Mouse (Mus musculus) midbrain, embryonic 16.5 days (tissue): Measurements from ENCODE around the gene Snx3. TPM values are rescaled to one million over a fixed set of nuclear protein-coding genes. Genes with fewer than 3 reads are reported as not detected.
A peak's percentile ranks its signal among the peaks of the same experiment; 100 is the strongest.

Experiments
- ATAC-seq: fragments of 200-750 bp; cut with Nextera tagmentation; 2 replicates; pipeline ENCODE4 v1.8.0; 2017; ENCODE audit warnings: moderate TSS enrichment
- H3K27ac ChIP-seq: fragments of 300-500 bp; sonication (generic); 2 replicates; pipeline ENCODE4 v1.5.1; 2014; ENCODE audit warnings: mild to moderate bottlenecking, low read length, mixed read lengths
- H3K27me3 ChIP-seq: fragments of 300-500 bp; sonication (generic); 2 replicates; pipeline ENCODE4 v1.6.1; 2014; ENCODE audit warnings: low read depth, low read length, mixed read lengths; ENCODE audit not compliant: control insufficient read depth, insufficient read depth
- H3K36me3 ChIP-seq: fragments of 300-500 bp; sonication (generic); 2 replicates; pipeline ENCODE4 v1.6.1; 2014; ENCODE audit warnings: mild to moderate bottlenecking, low read length, moderate library complexity, mixed read lengths; ENCODE audit not compliant: control insufficient read depth, insufficient read depth
- H3K4me1 ChIP-seq: fragments of 300-500 bp; sonication (generic); 2 replicates; pipeline ENCODE4 v1.6.1; 2014; ENCODE audit warnings: mild to moderate bottlenecking, low read length, mixed read lengths; ENCODE audit not compliant: control insufficient read depth, insufficient read depth
- H3K4me2 ChIP-seq: fragments of 300-500 bp; sonication (generic); 2 replicates; pipeline ENCODE4 v1.6.1; 2014; ENCODE audit warnings: mild to moderate bottlenecking, low read length, mixed read lengths
- H3K4me3 ChIP-seq: fragments of 300-500 bp; sonication (generic); 2 replicates; pipeline ENCODE4 v1.5.1; 2014; ENCODE audit warnings: low read depth, mild to moderate bottlenecking, low read length, moderate library complexity, mixed read lengths
- H3K9ac ChIP-seq: fragments of 300-500 bp; sonication (generic); 2 replicates; pipeline ENCODE4 v1.6.1; 2014; ENCODE audit warnings: low read depth, low read length, mixed read lengths
- H3K9me3 ChIP-seq: fragments of 300-500 bp; sonication (generic); replicated peaks from 2 replicates; pipeline ENCODE4 v1.6.1; 2014; ENCODE audit warnings: mild to moderate bottlenecking, low read length, mixed read lengths; ENCODE audit not compliant: control insufficient read depth, poor library complexity, severe bottlenecking
- WGBS: fragments of 180-500 bp; shearing (Covaris S2); extraction: QIAGEN DNeasy Blood & Tissue Kit; methylation state at CpG from one replicate; pipeline ENCODE4 v1.1.7; 2014; 5-methylcytosine and 5-hydroxymethylcytosine counted together
- polyA plus RNA-seq: library from polyadenylated mRNA; unstranded; fragments of >200 nt; fragmentation: Nextera tagmentation; extraction: Ambion mirVana; gene quantifications from 2 replicates; pipeline ENCODE4 v1.2.1, GENCODE M21; 2015

The Snx3 gene
- 295 and 334 TPM in 2 replicates for polyA plus RNA-seq

DNA sequence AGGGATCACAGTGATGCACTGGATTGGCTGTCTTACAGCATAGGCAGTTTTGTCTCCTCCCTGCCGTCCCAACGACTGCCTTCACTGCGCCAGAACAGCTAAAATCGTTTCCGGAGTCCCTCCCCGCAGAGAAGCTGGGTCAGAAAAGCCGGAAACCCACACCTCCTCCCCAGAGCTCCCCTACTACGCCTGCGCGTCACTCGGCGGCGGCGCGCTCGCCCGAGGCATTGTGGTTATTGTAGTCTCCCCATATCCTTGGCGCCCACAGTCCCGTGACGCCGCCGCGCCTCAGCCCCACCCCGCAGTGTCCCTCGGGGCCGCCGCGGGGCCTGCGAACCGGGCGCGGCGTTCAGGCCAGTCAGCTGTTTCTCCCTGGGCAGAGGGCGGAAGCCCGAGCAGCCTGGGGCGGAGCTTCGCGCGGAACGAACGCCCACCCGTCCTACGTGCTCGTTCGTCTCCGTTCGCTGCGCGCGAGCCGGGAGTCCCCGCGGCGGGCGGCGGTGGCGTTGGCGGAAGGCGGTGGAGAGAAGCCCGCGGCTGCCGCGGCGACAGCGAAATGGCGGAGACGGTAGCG is at the start of gene Snx3:
Gene Snx3, plus strand, starts transcription at position 256 of the 574 bp plus-strand sequence.
- no peaks in the 10 kb centered on the region for H3K36me3 ChIP-seq
- H3K4me2 ChIP-seq = peak within 1 kb of the TSS; percentile 91
- H3K9me3 ChIP-seq = no peaks in the 10 kb centered on the region
- H3K4me3 ChIP-seq = peak within 1 kb of the TSS; percentile 100
- peak; percentile 97 for ATAC-seq
- H3K4me1 ChIP-seq = peaks cover 10% of the 10 kb centered on the region
- no peaks in the 10 kb centered on the region for H3K27me3 ChIP-seq
- WGBS = under 1% methylated on average over 68 of the region's 68 CpGs
- H3K9ac ChIP-seq = peak within 1 kb of the TSS; percentile 92
- peak within 1 kb of the TSS; percentile 100 for H3K27ac ChIP-seq

DNA sequence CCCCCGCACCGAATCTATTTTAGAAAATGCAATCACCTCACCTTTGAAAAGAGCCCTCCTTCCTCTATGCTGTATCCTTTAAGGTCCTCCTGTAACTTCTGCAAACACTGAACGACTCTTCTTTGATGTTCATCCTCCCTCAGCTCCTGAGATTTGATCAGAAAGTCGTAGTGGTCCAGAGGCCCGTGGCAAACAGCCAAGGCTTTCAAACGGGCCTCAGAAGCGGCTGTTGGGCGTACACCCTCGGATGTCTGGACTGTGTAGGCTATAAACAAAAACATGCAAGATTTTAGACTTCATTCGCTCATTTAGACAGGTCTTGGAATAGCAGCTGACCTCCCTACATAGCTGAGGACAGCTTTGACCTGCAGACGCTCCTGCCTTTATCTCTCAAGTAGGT is 47.6 kb upstream of the Snx3 start:
- no peak for ATAC-seq
- no peak overlapping the region for H3K4me2 ChIP-seq
- 73% methylated on average over 11 of the region's 11 CpGs for WGBS
- no peak overlapping the region for H3K4me3 ChIP-seq
- H3K27ac ChIP-seq = no peak overlapping the region
- H3K9ac ChIP-seq = no peak overlapping the region
- peaks cover 5% of the 10 kb centered on the region for H3K9me3 ChIP-seq
- H3K4me1 ChIP-seq = no peaks in the 10 kb centered on the region
- H3K36me3 ChIP-seq = no peaks in the 10 kb centered on the region
- H3K27me3 ChIP-seq = no peaks in the 10 kb centered on the region

GRCm38 (mm10) chr10:42454690-42455089 is 47.1 kb upstream of the Snx3 start:
- Histone ChIP-seq H3K4me2 (no peak overlapping the region), H3K4me3 (no peak overlapping the region), H3K27me3 (no peaks in the 10 kb centered on the region), H3K27ac (no peak overlapping the region), H3K4me1 (no peaks in the 10 kb centered on the region), H3K9ac (no peak overlapping the region), H3K9me3 (peaks cover 10% of the 10 kb centered on the region), H3K36me3 (0 out of 2 replicates have a peak, but pooled peaks cover 2% of the 10 kb centered on the region)
- 95% methylated on average over 6 of the region's 6 CpGs for WGBS
- ATAC-seq = no peak

DNA sequence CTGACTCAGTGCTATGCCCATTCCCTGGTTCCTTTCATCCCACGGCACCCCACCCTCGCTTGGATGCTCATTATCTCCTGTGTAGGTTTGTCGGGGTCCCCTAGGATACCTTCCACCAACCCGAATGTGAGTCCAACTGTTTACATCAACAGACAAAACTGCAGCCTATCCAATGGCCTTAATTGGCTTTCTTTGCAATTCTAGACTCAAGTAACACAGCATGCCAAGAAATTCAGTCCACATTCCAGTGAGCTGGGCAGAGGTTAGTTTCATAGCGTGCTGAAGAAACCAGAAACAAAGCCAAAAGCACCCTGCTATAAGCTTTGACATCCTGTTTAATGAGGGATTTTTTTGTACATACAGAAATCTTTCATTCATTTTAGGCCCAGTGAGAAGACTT is 45.8 kb upstream of the Snx3 start:
- ATAC-seq = no peak
- no peak overlapping the region for H3K27ac ChIP-seq
- H3K4me2 ChIP-seq = no peak overlapping the region
- H3K36me3 ChIP-seq = 0 out of 2 replicates have a peak, but pooled peaks cover 2% of the 10 kb centered on the region
- no peak overlapping the region for H3K4me3 ChIP-seq
- WGBS = 68% methylated on average over 5 of the region's 5 CpGs
- no peaks in the 10 kb centered on the region for H3K27me3 ChIP-seq
- no peaks in the 10 kb centered on the region for H3K4me1 ChIP-seq
- H3K9ac ChIP-seq = no peak overlapping the region
- peaks cover 11% of the 10 kb centered on the region for H3K9me3 ChIP-seq

GRCm38 (mm10) chr10:42457557-42458191 is 44.2 kb upstream of the Snx3 start:
- Histone ChIP-seq H3K9me3 (peaks cover 11% of the 10 kb centered on the region), H3K27ac (no peak overlapping the region), H3K36me3 (0 out of 2 replicates have a peak, but pooled peaks cover 2% of the 10 kb centered on the region), H3K9ac (no peak overlapping the region), H3K4me3 (no peak overlapping the region), H3K4me1 (no peaks in the 10 kb centered on the region), H3K4me2 (no peak overlapping the region), H3K27me3 (no peaks in the 10 kb centered on the region)
- 78% methylated on average over 9 of the region's 9 CpGs for WGBS
- no peak for ATAC-seq

- Histone ChIP-seq H3K9me3 (peaks cover 6% of the 10 kb centered on the region), H3K9ac (no peak overlapping the region), H3K36me3 (0 out of 2 replicates have a peak, but pooled peaks cover 2% of the 10 kb centered on the region), H3K4me2 (no peak overlapping the region), H3K27me3 (no peaks in the 10 kb centered on the region), H3K4me3 (no peak overlapping the region), H3K4me1 (no peaks in the 10 kb centered on the region), H3K27ac (no peak overlapping the region)
- WGBS = 53% methylated on average over 5 of the region's 5 CpGs
- no peak for ATAC-seq
Measured at GRCm38 (mm10) chr10:42464224-42464623, 37.6 kb upstream of the Snx3 start.

DNA sequence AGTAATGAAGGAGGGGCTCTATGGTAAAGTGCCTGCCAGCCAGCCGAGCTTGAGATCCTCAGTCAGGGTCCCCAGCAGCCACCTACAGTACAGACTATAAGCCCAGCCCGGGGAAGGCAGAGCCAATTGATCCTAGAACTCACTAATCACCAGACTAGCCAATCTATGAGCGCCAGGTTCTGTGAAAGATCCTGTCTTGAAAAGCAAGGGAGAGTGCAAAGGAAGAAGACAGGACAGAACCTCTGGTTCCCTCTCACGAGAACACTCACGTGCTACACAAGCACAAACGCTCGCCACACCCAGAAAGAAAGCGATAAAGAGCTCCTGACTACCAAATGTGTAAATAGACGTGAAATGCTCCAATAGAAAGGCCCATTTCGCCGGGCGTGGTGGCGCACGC is 37.0 kb upstream of the Snx3 start:
- no peak for ATAC-seq
- Histone ChIP-seq H3K4me2 (no peak overlapping the region), H3K27me3 (no peaks in the 10 kb centered on the region), H3K4me1 (no peaks in the 10 kb centered on the region), H3K4me3 (no peak overlapping the region), H3K9ac (no peak overlapping the region), H3K9me3 (no peaks in the 10 kb centered on the region; the same call in 1 of the 2 replicates), H3K36me3 (no peaks in the 10 kb centered on the region), H3K27ac (no peak overlapping the region)
- 81% methylated on average over 14 of the region's 14 CpGs for WGBS

DNA sequence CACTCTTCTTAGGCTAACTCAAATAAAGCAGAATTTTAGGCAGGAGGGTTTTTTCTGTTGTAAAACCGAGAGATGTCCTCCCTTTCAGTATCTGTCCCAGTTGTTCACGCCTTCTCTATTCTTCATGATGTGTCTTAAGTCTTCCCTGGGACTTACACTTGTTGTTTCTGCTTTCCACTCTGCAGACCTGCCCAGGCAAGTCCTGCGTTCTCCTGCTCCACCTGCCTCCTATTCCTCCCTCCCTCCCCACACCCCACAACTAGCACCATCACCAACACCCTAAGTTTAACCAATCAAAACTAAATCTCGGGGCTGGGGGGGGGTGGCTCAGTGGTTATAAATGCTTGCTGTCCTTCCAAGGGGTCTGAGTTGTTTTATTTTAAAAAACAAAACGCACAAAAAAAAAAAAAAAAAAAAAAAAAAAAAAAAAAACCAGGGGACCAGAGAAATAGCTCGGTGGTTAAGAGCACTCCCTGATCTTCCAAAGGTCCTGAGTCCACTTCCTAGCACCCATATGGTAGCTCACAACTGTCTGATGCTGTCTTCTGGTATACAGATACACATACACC is 26.8 kb upstream of the Snx3 start:
- H3K27ac ChIP-seq = no peak overlapping the region
- no peak overlapping the region for H3K4me2 ChIP-seq
- no peaks in the 10 kb centered on the region for H3K36me3 ChIP-seq
- H3K27me3 ChIP-seq = no peaks in the 10 kb centered on the region
- peaks cover 7% of the 10 kb centered on the region for H3K4me1 ChIP-seq
- 82% methylated on average over 6 of the region's 6 CpGs for WGBS
- H3K9ac ChIP-seq = no peak overlapping the region
- H3K4me3 ChIP-seq = no peak overlapping the region
- no peak for ATAC-seq
- H3K9me3 ChIP-seq = no peaks in the 10 kb centered on the region

- 93% methylated on average over 10 of the region's 10 CpGs for WGBS
- H3K27me3 ChIP-seq = no peaks in the 10 kb centered on the region
- no peaks in the 10 kb centered on the region for H3K9me3 ChIP-seq
- H3K36me3 ChIP-seq = no peaks in the 10 kb centered on the region
- H3K9ac ChIP-seq = no peak overlapping the region
- H3K4me3 ChIP-seq = no peak overlapping the region
- peaks cover 7% of the 10 kb centered on the region for H3K4me1 ChIP-seq
- no peak for ATAC-seq
- H3K27ac ChIP-seq = no peak overlapping the region
- no peak overlapping the region for H3K4me2 ChIP-seq
Measured at GRCm38 (mm10) chr10:42476774-42477475, 24.9 kb upstream of the Snx3 start.
